Mouse (Mus musculus): ENCODE data around the gene Taco1. TPM values are rescaled to one million over a fixed set of nuclear protein-coding genes. Genes with fewer than 3 reads are reported as not detected.

Gene Taco1
- polyA plus RNA-seq (2012): 19.8 and 20.1 TPM in 2 replicates

GRCm38 (mm10) chr11:106065923-106066571 lies at the start of gene Taco1:
Gene Taco1, plus strand, starts transcription at chr11:106066061.
- TF ChIP-seq GATA1 (IDR thresholded peaks at IDR 0.05; ENCODE audit: low read length): no peak

GRCm38 (mm10) chr11:106016440-106016839 lies 49.4 kb upstream of the Taco1 start:
- no peak for TF ChIP-seq GATA1 (IDR thresholded peaks at IDR 0.05; ENCODE audit: low read length)

DNA sequence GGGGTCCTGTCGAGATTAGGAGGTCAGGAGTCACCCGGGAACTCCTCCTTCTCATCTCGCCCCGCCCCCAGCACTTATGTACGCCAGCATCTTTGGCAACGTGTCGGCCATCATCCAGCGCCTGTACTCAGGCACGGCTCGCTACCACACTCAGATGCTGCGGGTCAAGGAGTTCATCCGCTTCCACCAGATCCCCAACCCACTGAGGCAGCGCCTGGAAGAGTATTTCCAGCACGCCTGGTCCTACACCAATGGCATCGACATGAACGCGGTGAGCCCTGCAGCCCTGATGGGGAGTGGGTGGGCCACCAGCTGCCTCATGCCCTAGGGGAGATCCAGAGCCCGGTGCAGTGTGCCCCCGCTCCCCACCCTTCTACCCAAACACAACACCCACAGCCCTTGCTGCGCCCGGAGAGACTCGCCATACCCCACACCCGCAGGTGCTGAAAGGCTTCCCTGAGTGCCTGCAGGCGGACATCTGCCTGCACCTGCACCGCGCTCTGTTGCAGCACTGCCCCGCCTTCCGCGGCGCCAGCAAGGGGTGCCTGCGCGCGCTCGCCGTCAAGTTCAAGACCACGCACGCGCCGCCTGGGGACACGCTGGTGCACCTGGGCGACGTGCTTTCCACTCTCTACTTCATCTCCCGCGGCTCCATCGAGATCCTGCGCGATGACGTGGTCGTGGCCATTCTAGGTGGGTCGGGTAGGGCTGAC lies 45.7 kb upstream of the Taco1 start:
- no peak for TF ChIP-seq GATA1 (IDR thresholded peaks at IDR 0.05; ENCODE audit: low read length)

DNA sequence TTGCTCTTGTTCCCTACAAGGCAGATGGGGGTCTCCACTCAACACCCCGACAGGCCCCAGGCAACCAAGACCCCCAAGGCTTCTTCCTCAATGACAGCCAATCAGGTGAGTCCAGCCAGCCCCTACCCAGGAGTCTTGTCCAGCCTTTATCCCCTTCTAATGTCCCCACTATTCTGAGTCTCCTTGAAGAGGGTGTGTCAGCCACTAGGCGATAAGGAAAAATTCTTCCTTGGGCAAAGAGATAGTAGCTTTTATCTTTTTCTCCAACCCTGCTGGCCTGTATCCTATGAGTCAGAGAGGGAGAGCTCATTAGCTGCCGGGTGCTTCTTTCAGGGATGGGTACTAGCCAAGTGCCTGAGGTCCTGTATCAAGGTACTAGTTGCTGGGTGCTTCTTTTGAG lies 40.1 kb upstream of the Taco1 start:
- no peak for TF ChIP-seq GATA1 (IDR thresholded peaks at IDR 0.05; ENCODE audit: low read length)

GRCm38 (mm10) chr11:106026465-106027151 lies 39.3 kb upstream of the Taco1 start:
- no peak for TF ChIP-seq GATA1 (IDR thresholded peaks at IDR 0.05; ENCODE audit: low read length)

GRCm38 (mm10) chr11:106027607-106028006 lies 38.3 kb upstream of the Taco1 start:
- no peak for TF ChIP-seq GATA1 (IDR thresholded peaks at IDR 0.05; ENCODE audit: low read length)

DNA sequence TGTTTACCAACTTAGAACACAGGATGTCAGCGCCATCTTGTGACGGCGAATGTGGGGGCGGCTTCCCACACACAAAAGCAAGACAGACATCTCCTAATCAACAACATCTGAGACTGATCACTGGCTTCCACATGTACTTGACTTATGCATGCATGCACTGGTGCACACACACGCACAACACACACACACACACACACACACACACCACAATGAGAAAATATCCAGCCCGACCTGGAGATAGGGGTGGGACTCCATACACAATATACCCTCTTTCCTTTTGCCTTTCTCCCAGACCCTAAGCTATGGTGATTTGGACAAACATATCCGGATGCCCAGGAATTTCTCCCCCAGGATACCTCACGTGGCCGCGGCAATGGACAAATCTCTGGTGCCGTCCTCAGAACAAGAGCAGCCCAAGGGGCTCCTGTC lies 32.4 kb upstream of the Taco1 start:
- TF ChIP-seq GATA1 (IDR thresholded peaks at IDR 0.05; ENCODE audit: low read length): no peak

DNA sequence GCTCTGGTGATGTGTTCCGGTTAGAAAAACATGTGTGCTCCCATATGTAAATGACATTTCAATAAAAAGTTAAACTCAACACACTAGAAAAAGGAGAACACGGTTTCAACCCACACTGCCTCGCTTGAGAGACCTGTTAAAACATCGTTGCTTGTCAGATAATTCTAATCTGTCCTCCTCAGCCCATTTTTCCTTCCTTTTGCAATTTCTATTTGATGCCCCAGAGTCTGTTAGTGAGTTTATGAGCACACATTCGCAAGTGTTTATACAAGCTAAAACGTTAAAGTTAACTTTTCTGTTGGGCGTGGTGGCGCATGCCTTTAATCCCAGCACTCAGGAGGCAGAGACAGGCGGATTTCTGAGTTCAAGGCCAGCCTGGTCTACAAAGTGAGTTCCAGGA lies 30.9 kb upstream of the Taco1 start:
- no peak for TF ChIP-seq GATA1 (IDR thresholded peaks at IDR 0.05; ENCODE audit: low read length)

DNA sequence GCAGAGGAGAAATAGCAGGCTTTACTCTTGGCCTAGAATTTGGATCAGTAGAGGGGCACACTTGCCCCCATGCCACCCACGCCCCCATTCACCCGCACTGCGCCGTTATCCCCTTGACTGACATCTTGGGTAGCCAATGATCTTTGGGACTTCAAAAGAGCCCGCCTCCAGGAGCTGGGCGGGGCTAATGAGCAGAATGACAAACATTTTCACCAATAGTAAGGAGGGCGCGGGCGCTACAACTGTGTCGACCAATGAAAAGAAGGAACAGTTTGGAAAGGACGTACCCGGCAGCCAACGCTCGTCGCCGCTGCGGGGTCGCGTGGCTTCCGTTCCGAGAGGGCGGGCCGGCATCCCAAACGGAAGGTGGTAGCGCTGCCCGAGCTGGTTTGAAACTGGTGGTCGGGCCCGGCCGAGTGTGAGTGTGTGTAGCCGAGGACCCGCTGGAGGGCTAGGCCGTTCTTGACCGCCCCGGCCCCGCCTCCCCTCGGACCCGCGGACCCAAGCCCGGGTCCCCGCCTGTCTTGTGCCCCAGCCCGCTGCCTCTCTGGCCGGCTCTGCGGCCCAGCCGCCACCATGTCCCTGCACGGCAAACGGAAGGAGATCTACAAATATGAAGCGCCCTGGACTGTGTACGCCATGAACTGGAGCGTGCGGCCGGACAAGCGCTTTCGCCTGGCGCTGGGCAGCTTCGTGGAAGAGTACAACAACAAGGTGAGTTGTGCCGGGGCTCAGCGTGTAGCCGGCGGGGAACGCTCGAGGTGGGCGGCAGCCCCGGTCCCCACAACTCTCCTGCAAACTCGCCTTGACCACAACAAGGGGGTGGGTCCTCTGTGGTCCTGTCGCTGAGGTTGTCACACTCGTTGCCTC lies 29.1 kb upstream of the Taco1 start, which contains the start of gene Dcaf7:
TSS of gene Dcaf7 (plus strand) at position 325 of the 870 bp plus-strand sequence.
- no peak for TF ChIP-seq GATA1 (IDR thresholded peaks at IDR 0.05; ENCODE audit: low read length)

DNA sequence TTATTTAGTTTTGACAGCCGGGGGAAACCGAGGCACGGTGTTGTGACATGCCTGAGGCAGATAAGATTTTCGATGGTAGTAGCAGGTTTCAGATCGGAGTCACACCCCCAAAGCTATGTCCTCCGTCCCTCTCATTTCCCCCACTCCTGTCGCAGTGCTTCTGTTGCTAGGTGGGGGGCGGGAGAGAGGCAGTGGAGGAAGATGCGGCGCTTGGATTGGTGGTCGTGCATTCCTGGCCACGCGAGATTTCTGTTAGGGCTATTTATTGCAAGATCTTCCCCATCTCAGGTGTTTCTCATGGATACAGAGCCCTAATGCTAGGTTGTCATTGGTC lies 28.5 kb upstream of the Taco1 start:
- TF ChIP-seq GATA1 (IDR thresholded peaks at IDR 0.05; ENCODE audit: low read length): no peak

GRCm38 (mm10) chr11:106044349-106044748 lies 21.5 kb upstream of the Taco1 start:
- no peak for TF ChIP-seq GATA1 (IDR thresholded peaks at IDR 0.05; ENCODE audit: low read length)

- TF ChIP-seq GATA1 (IDR thresholded peaks at IDR 0.05; ENCODE audit: low read length): no peak
These were observed 20.6 kb upstream of the Taco1 start for GRCm38 (mm10) chr11:106045256-106045655.

DNA sequence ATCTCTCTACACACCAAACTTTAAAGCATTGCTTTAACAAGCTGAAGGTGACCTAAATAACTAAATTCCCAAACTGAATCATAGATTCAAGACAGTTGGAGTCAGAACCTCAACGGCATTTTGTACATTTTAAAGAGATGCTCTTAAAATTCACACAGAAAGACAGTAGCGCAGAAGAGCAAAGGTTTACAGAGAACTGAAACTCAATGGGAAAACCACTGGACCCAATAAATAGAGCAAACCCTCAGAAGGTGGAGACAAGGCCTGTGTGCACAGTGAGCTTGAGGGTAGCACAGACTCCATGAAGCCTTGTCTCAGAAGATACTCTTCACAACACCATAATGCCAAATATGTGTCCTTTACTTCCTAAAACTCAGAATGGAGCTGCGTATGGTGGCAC lies 20.1 kb upstream of the Taco1 start:
- TF ChIP-seq GATA1 (IDR thresholded peaks at IDR 0.05; ENCODE audit: low read length): no peak

- TF ChIP-seq GATA1 (IDR thresholded peaks at IDR 0.05; ENCODE audit: low read length): no peak
These were observed 19.3 kb upstream of the Taco1 start for GRCm38 (mm10) chr11:106046584-106046983.

GRCm38 (mm10) chr11:106053921-106054320 lies 11.9 kb upstream of the Taco1 start:
- no peak for TF ChIP-seq GATA1 (IDR thresholded peaks at IDR 0.05; ENCODE audit: low read length)

DNA sequence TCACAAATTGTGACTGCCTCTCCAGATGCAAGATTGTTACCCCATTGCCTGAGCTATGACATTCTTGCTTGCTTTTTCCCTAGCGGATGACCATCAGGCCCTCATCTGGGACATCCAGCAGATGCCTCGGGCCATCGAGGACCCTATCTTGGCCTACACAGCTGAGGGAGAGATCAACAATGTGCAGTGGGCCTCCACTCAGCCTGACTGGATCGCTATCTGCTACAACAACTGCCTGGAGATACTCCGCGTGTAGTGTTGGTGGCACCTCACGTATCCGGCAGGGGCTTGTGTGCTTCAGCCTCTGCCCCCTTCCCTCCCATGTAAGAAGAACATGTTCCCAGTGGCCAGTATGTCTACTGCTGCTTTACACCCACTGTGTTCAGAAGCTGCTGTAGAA lies 11.3 kb upstream of the Taco1 start:
- no peak for TF ChIP-seq GATA1 (IDR thresholded peaks at IDR 0.05; ENCODE audit: low read length)

Measured in G1E-ER4 (cell line).